Mouse (Mus musculus): Measurements from ENCODE around the gene Psmc5.

DNA sequence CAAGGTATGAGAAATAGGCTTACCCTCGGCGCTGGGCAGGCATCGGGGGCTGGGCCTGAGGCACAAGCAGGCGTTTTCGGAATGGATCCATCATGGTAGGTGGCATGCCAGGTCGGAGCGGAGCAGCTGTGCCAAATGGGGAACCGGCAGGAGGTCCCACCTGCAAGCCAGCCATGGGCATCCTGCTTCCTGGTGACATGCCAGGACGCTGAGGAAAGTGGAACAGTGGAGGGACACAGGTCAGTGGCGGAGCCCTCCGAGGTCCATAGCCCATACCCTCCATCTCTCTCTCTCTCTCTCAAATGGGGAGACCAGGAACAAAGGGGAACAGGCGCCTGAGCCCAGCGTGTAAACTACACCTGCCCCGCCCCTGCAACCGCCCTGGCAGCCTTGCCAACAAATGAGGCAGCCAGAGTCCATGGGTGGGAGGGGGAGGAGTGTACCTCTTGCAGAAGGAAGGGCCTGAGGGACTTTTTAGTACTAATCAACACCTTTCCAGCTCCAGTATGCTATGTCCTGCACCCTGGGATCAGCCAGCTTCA, 11.4 kb downstream of the Psmc5 start:
- TF ChIP-seq CTCF (IDR thresholded peaks at IDR 0.05; ENCODE audit: low read depth) (no peak), EP300 (IDR thresholded peaks at IDR 0.05; ENCODE audit: low read depth) (no peak)
